Mouse (Mus musculus) kidney, embryonic 15.5 days (tissue): ENCODE results near the gene Vmn1r81. TPM values are rescaled to one million over a fixed set of nuclear protein-coding genes. Genes with fewer than 3 reads are reported as not detected.

Source experiments
- ATAC-seq: fragments of 200-750 bp; cut with Nextera tagmentation; replicated peaks from 2 replicates; pipeline ENCODE4 v1.8.0; 2017; ENCODE audit warnings: moderate TSS enrichment; ENCODE audit not compliant: low FRiP score
- H3K27ac ChIP-seq: fragments of 300-500 bp; sonication (generic); 2 replicates; pipeline ENCODE4 v1.5.1; 2015; ENCODE audit warnings: mild to moderate bottlenecking, inconsistent platforms
- H3K27me3 ChIP-seq: fragments of 300-500 bp; sonication (generic); 2 replicates; pipeline ENCODE4 v1.6.1; 2015; ENCODE audit warnings: inconsistent platforms
- H3K36me3 ChIP-seq: fragments of 300-500 bp; sonication (generic); 2 replicates; pipeline ENCODE4 v1.6.1; 2015; ENCODE audit warnings: inconsistent platforms
- H3K4me1 ChIP-seq: fragments of 300-500 bp; sonication (generic); 2 replicates; pipeline ENCODE4 v1.6.1; 2015; ENCODE audit warnings: inconsistent platforms
- H3K4me2 ChIP-seq: fragments of 300-500 bp; sonication (generic); 2 replicates; pipeline ENCODE4 v1.6.1; 2015; ENCODE audit warnings: moderate library complexity, mild to moderate bottlenecking, inconsistent platforms
- H3K4me3 ChIP-seq: fragments of 300-500 bp; sonication (generic); replicated peaks from 2 replicates; pipeline ENCODE4 v1.5.1; 2015; ENCODE audit warnings: mild to moderate bottlenecking, inconsistent platforms
- H3K9ac ChIP-seq: fragments of 300-500 bp; sonication (generic); 2 replicates; pipeline ENCODE4 v1.6.1; 2015; ENCODE audit warnings: mild to moderate bottlenecking, inconsistent platforms
- H3K9me3 ChIP-seq: fragments of 300-500 bp; sonication (generic); replicated peaks from 2 replicates; pipeline ENCODE4 v1.6.1; 2016; ENCODE audit warnings: inconsistent platforms
- WGBS: fragments of 180-500 bp; shearing (Covaris S2); methylation state at CpG from one replicate; pipeline ENCODE4 v1.1.7; 2015; ENCODE audit warnings: mixed read lengths; 5-methylcytosine and 5-hydroxymethylcytosine counted together
- polyA plus RNA-seq: library from polyadenylated mRNA; unstranded; fragments of >200 nt; fragmentation: Nextera tagmentation; extraction: Ambion mirVana; gene quantifications from 2 replicates; pipeline ENCODE4 v1.2.1, GENCODE M21; 2015

Gene Vmn1r81
- not detected in 2 replicates for polyA plus RNA-seq

GRCm38 (mm10) chr7:12268169-12268568 lies at the start of gene Vmn1r81:
Gene Vmn1r81, minus strand, starts transcription at chr7:12268269.
- H3K4me1 ChIP-seq = no peaks in the 10 kb centered on the region
- H3K9me3 ChIP-seq = peaks cover 3% of the 10 kb centered on the region; the same call in 1 of the 2 replicates
- H3K4me3 ChIP-seq = no peak within 1 kb of the TSS
- no peaks in the 10 kb centered on the region for H3K36me3 ChIP-seq
- no peaks in the 10 kb centered on the region for H3K27me3 ChIP-seq
- no peak within 1 kb of the TSS for H3K27ac ChIP-seq
- H3K4me2 ChIP-seq = no peak within 1 kb of the TSS
- ATAC-seq = no peak
- WGBS = 83% methylated on average over 1 of the region's 1 CpGs
- H3K9ac ChIP-seq = no peak within 1 kb of the TSS

DNA sequence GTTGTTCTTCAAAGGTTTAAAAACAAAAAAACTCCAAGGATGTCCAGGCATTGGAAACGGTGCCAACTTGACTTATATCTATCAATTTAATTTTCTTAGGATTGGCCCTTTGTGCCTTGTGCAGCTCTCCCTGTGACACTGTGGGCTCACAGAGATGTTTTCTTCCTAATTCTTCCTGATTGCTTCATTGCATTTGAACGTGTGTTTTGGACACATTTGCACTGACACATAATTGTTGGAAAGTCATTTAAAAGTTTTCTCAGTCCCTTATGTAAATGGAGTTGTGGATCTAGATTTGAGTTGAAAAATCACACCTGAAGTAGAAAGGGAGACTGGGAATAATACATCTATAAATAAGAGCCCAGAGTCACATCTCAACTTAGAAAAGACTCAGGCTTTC lies 32.1 kb upstream of the Vmn1r81 start, which contains the start of gene Vmn1r82:
TSS of gene Vmn1r82 (plus strand) at position 301 of the 400 bp plus-strand sequence.
- no peak within 1 kb of the TSS for H3K4me3 ChIP-seq
- H3K4me1 ChIP-seq = no peaks in the 10 kb centered on the region
- no peak within 1 kb of the TSS for H3K4me2 ChIP-seq
- H3K27ac ChIP-seq = no peak within 1 kb of the TSS
- ATAC-seq = no peak
- WGBS = 58% methylated on average over 2 of the region's 2 CpGs
- H3K27me3 ChIP-seq = no peaks in the 10 kb centered on the region
- peaks cover 3% of the 10 kb centered on the region; the same call in 1 of the 2 replicates for H3K9me3 ChIP-seq
- H3K36me3 ChIP-seq = no peaks in the 10 kb centered on the region
- no peak within 1 kb of the TSS for H3K9ac ChIP-seq

DNA sequence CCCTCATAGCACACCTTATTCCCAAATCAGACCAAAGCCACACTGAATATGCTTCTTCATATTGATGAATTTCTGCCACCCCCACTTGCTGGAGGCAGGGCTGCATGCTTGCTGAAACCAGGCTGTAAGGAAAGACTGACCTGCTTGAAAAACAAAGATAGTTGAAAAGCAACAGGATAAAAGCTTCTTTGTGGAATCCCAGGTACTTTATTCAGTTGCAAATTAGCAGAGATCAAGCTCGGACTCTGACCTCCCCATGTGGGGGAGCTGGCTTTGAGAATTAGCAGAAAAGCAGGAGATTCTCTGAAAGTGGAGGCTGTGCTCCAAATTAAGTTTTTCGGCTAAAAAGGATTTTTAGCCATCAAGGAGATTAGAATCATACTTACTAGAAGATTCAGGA lies 63.9 kb downstream of the Vmn1r81 start:
- no peaks in the 10 kb centered on the region for H3K4me1 ChIP-seq
- no peaks in the 10 kb centered on the region for H3K36me3 ChIP-seq
- no peak overlapping the region for H3K9ac ChIP-seq
- no peak overlapping the region for H3K4me3 ChIP-seq
- 66% methylated on average over 2 of the region's 2 CpGs for WGBS
- no peak for ATAC-seq
- H3K27me3 ChIP-seq = no peaks in the 10 kb centered on the region
- no peak overlapping the region for H3K4me2 ChIP-seq
- no peaks in the 10 kb centered on the region for H3K9me3 ChIP-seq
- no peak overlapping the region for H3K27ac ChIP-seq

Other genes with a start within 250 kb of the Vmn1r81 start
- gene Vmn1r77, start 231.5 kb downstream of the Vmn1r81 start, polyA plus RNA-seq = not detected in 2 replicates
- gene Vmn1r78, start 118.0 kb downstream of the Vmn1r81 start, polyA plus RNA-seq = not detected in 2 replicates
- not detected in 2 replicates for gene Vmn1r79, start 97.0 kb downstream of the Vmn1r81 start, polyA plus RNA-seq
- gene Vmn1r80, start 79.0 kb downstream of the Vmn1r81 start, polyA plus RNA-seq = not detected in 2 replicates
- not detected in 2 replicates for gene Vmn1r82, start 32.2 kb upstream of the Vmn1r81 start, polyA plus RNA-seq
- not detected in 2 replicates for gene Vmn1r83, start 61.2 kb upstream of the Vmn1r81 start, polyA plus RNA-seq
- gene Vmn1r84, start 101.0 kb upstream of the Vmn1r81 start, polyA plus RNA-seq = not detected in 2 replicates
- 3.0 and 3.8 TPM in 2 replicates for gene Zfp551, start 154.5 kb upstream of the Vmn1r81 start, polyA plus RNA-seq
- gene Zfp606, start 210.0 kb upstream of the Vmn1r81 start, polyA plus RNA-seq = 25.8 and 26.1 TPM in 2 replicates
- not detected in 2 replicates for gene 2900092C05Rik, start 244.2 kb upstream of the Vmn1r81 start, polyA plus RNA-seq